ENCODE assay signal across 8 mouse cellular contexts in the genomic region with DNA sequence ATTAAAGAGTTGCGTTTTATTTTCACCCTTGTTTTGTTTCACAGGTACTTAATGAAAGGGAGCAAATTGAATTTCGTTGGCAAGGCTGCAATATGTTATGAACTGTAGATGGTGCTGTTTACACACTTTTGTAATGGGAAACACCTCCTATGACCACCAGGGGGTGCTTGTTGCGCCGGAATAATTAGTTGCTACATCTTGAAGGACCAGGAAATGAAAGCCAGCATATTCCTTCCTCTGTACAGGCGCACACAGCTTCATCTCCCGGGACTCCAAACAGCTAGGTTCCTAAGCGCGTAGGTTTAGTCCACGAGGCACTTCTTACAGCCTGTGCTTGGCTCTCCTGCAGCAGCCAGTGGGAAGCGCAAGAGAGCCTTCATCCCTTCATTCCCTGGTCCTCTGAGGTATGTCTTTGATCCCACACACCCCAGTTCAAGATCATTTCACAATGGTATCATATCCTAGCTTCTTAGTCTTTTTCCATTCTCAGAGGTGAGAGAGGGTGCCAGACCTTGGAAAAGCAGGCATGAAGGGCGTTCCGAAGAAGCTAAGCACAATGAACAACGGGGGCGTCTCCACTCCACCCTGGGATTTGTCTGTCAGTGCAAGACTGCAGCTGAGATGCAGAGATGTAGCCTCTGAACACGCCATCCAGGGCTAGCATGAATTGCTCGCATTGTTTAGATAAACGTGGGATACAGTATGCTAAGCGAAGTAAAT.
DNase-seq lines count a peak whose midpoint lies in the region; ATAC-seq and TF ChIP-seq lines count a peak whose summit lies in the region.

No protein-coding gene starts in this region.

- DNase-seq in spleen, adult 2 months (ENCODE audit: low read depth in 1 of 2, low spot score in 2 of 2) = peak; percentile 5 to 9
- no peak for DNase-seq in spleen, adult 12 weeks (ENCODE audit: low spot score)
- DNase-seq in embryonic facial prominence, embryonic 10.5 days (ENCODE audit: low spot score) = peak; percentile 79
- peak; percentile 56 to 61 for DNase-seq in heart, adult 2 months
- DNase-seq in kidney, adult 2 months = peak; percentile 87
- DNase-seq in limb, embryonic 11.5 days (ENCODE audit: low spot score) = peak; percentile 79
- DNase-seq in spleen, postnatal 10 days (ENCODE audit: low spot score in 2 of 2) = peak; percentile 9 to 44

- no peaks in the 10 kb centered on the region for H3K36me3 ChIP-seq in spleen, adult 2 months (ENCODE audit: control insufficient read depth, insufficient read depth, low read length)
- H3K36me3 ChIP-seq in embryonic facial prominence, embryonic 10.5 days (replicated peaks) = no peaks in the 10 kb centered on the region
- no peaks in the 10 kb centered on the region for H3K36me3 ChIP-seq in heart, adult 2 months (ENCODE audit: control insufficient read depth, insufficient read depth, low read length)
- H3K36me3 ChIP-seq in kidney, adult 2 months (ENCODE audit: control insufficient read depth, insufficient read depth, low read length) = no peaks in the 10 kb centered on the region
- H3K36me3 ChIP-seq in limb, embryonic 11.5 days (ENCODE audit: control insufficient read depth, insufficient read depth, low read length) = no peaks in the 10 kb centered on the region
- H3K36me3 ChIP-seq in midbrain, embryonic 13.5 days = no peaks in the 10 kb centered on the region

- no peaks in the 10 kb centered on the region for H3K79me2 ChIP-seq in heart, adult 2 months (replicated peaks; ENCODE audit: control insufficient read depth, insufficient read depth, low read length)

- H3K9me3 ChIP-seq in embryonic facial prominence, embryonic 10.5 days = no peaks in the 10 kb centered on the region
- H3K9me3 ChIP-seq in limb, embryonic 11.5 days (ENCODE audit: control insufficient read depth, low read length) = no peaks in the 10 kb centered on the region
- H3K9me3 ChIP-seq in midbrain, embryonic 13.5 days = no peaks in the 10 kb centered on the region

- no peaks in the 10 kb centered on the region for H3K4me1 ChIP-seq in spleen, adult 2 months (ENCODE audit: control insufficient read depth, insufficient read depth, insufficient read length)
- peaks cover 7% of the 10 kb centered on the region for H3K4me1 ChIP-seq in embryonic facial prominence, embryonic 10.5 days
- no peaks in the 10 kb centered on the region for H3K4me1 ChIP-seq in heart, adult 2 months (ENCODE audit: control insufficient read depth, insufficient read depth, low read length)
- no peaks in the 10 kb centered on the region for H3K4me1 ChIP-seq in kidney, adult 2 months (ENCODE audit: control insufficient read depth, insufficient read depth, low read length)
- H3K4me1 ChIP-seq in limb, embryonic 11.5 days (ENCODE audit: control insufficient read depth, insufficient read depth, low read length) = no peaks in the 10 kb centered on the region
- H3K4me1 ChIP-seq in midbrain, embryonic 13.5 days (replicated peaks) = peaks cover 6% of the 10 kb centered on the region; the same call in 1 of the 2 replicates

- no peaks in the 10 kb centered on the region for H3K27me3 ChIP-seq in spleen, adult 2 months (ENCODE audit: control insufficient read depth, insufficient read depth, low read length)
- H3K27me3 ChIP-seq in embryonic facial prominence, embryonic 10.5 days (replicated peaks; ENCODE audit: low read depth, poor library complexity, severe bottlenecking) = peaks cover 16% of the 10 kb centered on the region; the same call in 1 of the 2 replicates
- H3K27me3 ChIP-seq in heart, adult 2 months (ENCODE audit: control insufficient read depth, insufficient read depth, low read length) = no peaks in the 10 kb centered on the region
- H3K27me3 ChIP-seq in kidney, adult 2 months (replicated peaks; ENCODE audit: control insufficient read depth, insufficient read depth, low read length) = no peaks in the 10 kb centered on the region
- H3K27me3 ChIP-seq in limb, embryonic 11.5 days (ENCODE audit: control insufficient read depth, insufficient read depth, low read length) = no peaks in the 10 kb centered on the region
- 0 out of 2 replicates have a peak, but pooled peaks cover 3% of the 10 kb centered on the region for H3K27me3 ChIP-seq in midbrain, embryonic 13.5 days

- intact Hi-C loops in heart, adult 2 months (cut with DNase I) = loop anchor here (1.0 to 5.0 kb wide), 2 partner anchors 367 to 598 kb away; no protein-coding TSS in a partner anchor

- peak; percentile 13; the same call in 1 of the 2 replicates for ATAC-seq in limb, embryonic 11.5 days (ENCODE audit: insufficient number of reproducible peaks, low FRiP score, low TSS enrichment, low read depth)
- peak; percentile 90 for ATAC-seq in midbrain, embryonic 13.5 days

- peak; percentile 50; the same call in 1 of the 2 replicates for TF ChIP-seq EP300 in heart, adult 2 months (IDR thresholded peaks at IDR 0.05; ENCODE audit: insufficient read depth, low read depth, low read length)

- H3K27ac ChIP-seq in spleen, adult 2 months (ENCODE audit: insufficient read depth, low read length) = no peak overlapping the region
- peak overlapping the region; percentile 72 for H3K27ac ChIP-seq in embryonic facial prominence, embryonic 10.5 days (replicated peaks)
- no peak overlapping the region for H3K27ac ChIP-seq in heart, adult 2 months
- no peak overlapping the region for H3K27ac ChIP-seq in kidney, adult 2 months (ENCODE audit: insufficient read depth, low read depth, low read length)
- H3K27ac ChIP-seq in limb, embryonic 11.5 days (replicated peaks; ENCODE audit: low read depth, low read length) = no peak overlapping the region
- H3K27ac ChIP-seq in midbrain, embryonic 13.5 days = no peak overlapping the region

- 43% methylated on average over 18 of the region's 18 CpGs for WGBS in spleen, adult 2 months
- WGBS in embryonic facial prominence, embryonic 10.5 days = 33% methylated on average over 18 of the region's 18 CpGs
- 28% methylated on average over 18 of the region's 18 CpGs for WGBS in heart, adult 2 months
- 32% methylated on average over 18 of the region's 18 CpGs for WGBS in kidney, adult 2 months
- WGBS in limb, embryonic 11.5 days = 38% methylated on average over 18 of the region's 18 CpGs
- 33% methylated on average over 18 of the region's 18 CpGs for WGBS in midbrain, embryonic 13.5 days

- H3K4me2 ChIP-seq in limb, embryonic 11.5 days (ENCODE audit: low read depth, severe bottlenecking) = peak overlapping the region; percentile 40; the same call in 1 of the 2 replicates
- peak overlapping the region; percentile 59 for H3K4me2 ChIP-seq in midbrain, embryonic 13.5 days (replicated peaks)

- TF ChIP-seq CTCF in spleen, adult 2 months (IDR thresholded peaks at IDR 0.05; ENCODE audit: extremely low read depth, insufficient read depth, insufficient read length, insufficient replicate concordance) = peak; percentile 36; the same call in 1 of the 2 replicates
- TF ChIP-seq CTCF in heart, adult 2 months (IDR thresholded peaks at IDR 0.05) = peak; percentile 98
- peak; percentile 81 for TF ChIP-seq CTCF in kidney, adult 2 months (conservative IDR thresholded peaks at IDR 0.05; ENCODE audit: insufficient read depth, insufficient read length, low read depth, low read length)

- no peak for TF ChIP-seq POLR2A in spleen, adult 2 months (IDR thresholded peaks at IDR 0.05; ENCODE audit: low read depth, low read length)
- no peak for TF ChIP-seq POLR2A in heart, adult 2 months (IDR thresholded peaks at IDR 0.05; ENCODE audit: insufficient read depth, low read depth, low read length)
- TF ChIP-seq POLR2A in kidney, adult 2 months (IDR thresholded peaks at IDR 0.05; ENCODE audit: low read depth, low read length) = no peak

- no peak overlapping the region for H3K9ac ChIP-seq in heart, adult 2 months (ENCODE audit: low read depth, low read length)
- peak overlapping the region; percentile 45; the same call in 1 of the 2 replicates for H3K9ac ChIP-seq in limb, embryonic 11.5 days (ENCODE audit: low read length)
- peak overlapping the region; percentile 54; the same call in 1 of the 2 replicates for H3K9ac ChIP-seq in midbrain, embryonic 13.5 days (replicated peaks)

- no peak overlapping the region for H3K4me3 ChIP-seq in spleen, adult 2 months (ENCODE audit: extremely low read depth, insufficient read depth, insufficient read length)
- peak overlapping the region; percentile 48 for H3K4me3 ChIP-seq in embryonic facial prominence, embryonic 10.5 days
- no peak overlapping the region for H3K4me3 ChIP-seq in heart, adult 2 months
- no peak overlapping the region for H3K4me3 ChIP-seq in kidney, adult 2 months (ENCODE audit: insufficient read depth, low read depth, low read length)
- no peak overlapping the region for H3K4me3 ChIP-seq in limb, embryonic 11.5 days (ENCODE audit: low read depth, low read length)
- H3K4me3 ChIP-seq in midbrain, embryonic 13.5 days (replicated peaks) = peak overlapping the region; percentile 33

Comparison
In these comparisons a context has a peak if more than half of its experiments do, and no peak if none do; other contexts are left out.
1. H3K4me3 ChIP-seq: peak in embryonic facial prominence, embryonic 10.5 days (single experiment) and midbrain, embryonic 13.5 days (single experiment); none in spleen, adult 2 months (single experiment), heart, adult 2 months (single experiment), kidney, adult 2 months (single experiment) and limb, embryonic 11.5 days (single experiment).
2. CTCF ChIP-seq: peak in every context shown above with its lines; median percentile 98 in heart, adult 2 months; 81 in kidney, adult 2 months; 36 in spleen, adult 2 months.